Mouse (Mus musculus) stomach, adult 2 months (tissue): ENCODE data around the gene Mrps25. TPM values are rescaled to one million over a fixed set of nuclear protein-coding genes. Genes with fewer than 3 reads are reported as not detected.

Source experiments
- polyA plus RNA-seq: library from polyadenylated mRNA; depleted of rRNA; stranded (reverse); fragments of >200 nt; gene quantifications from 2 replicates; pipeline ENCODE4 v1.2.3, GENCODE M21; 2012; rRNA removed

Mrps25 gene
- 0.38 and 0.66 TPM in 2 replicates for polyA plus RNA-seq

DNA sequence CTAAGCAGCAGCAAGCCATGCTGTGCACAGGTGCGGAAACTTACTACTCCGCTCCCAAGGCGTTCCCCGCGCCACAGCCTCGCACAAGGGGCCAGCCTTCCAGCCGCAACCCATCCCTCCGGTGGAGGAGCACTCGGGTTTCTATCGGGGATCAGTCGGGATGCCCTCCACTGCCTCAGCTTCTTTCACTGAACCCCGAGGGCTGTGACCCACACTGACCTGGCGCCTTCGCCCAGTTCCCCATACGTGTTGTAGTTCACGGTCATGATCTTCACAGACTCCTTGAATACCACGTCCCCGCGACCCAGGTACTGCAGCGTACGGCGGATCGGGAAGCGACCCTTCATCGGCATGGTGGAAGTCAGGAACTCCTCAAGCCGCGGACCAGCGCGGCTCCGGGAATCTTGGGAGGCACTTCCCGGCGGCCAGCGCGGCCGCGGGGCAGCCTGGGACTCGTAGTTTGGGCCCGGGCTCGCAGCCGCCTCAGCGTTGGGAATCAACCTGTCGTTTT is at the start of gene Mrps25:
TSS of gene Mrps25 (minus strand) at position 413 of the 511 bp plus-strand sequence.

GRCm38 (mm10) chr6:92214773-92215449 is 31.1 kb upstream of the Mrps25 start, which contains the start of gene Rbsn:
Gene Rbsn (minus strand): TSS chr6:92214925.

Other genes with a start within 250 kb of the Mrps25 start
- gene Fgd5, start 205.2 kb downstream of the Mrps25 start, polyA plus RNA-seq = 1.6 and 2.2 TPM in 2 replicates
- 2.1 and 3.4 TPM in 2 replicates for gene Nr2c2, start 92.6 kb downstream of the Mrps25 start, polyA plus RNA-seq
- gene Rbsn, start 30.9 kb upstream of the Mrps25 start, polyA plus RNA-seq = 2.1 and 2.4 TPM in 2 replicates
- not detected in 2 replicates for gene Trh, start 60.6 kb upstream of the Mrps25 start, polyA plus RNA-seq